Mouse (Mus musculus) E14TG2a.4 (cell line): ENCODE results near the gene Srcin1.
A peak's percentile ranks its signal among the peaks of the same experiment; 100 is the strongest.

Experiments used
- H3K27me3 ChIP-seq: 2 replicates; pipeline ENCODE4 v1.6.1; 2014; ENCODE audit warnings: low read length, control low read depth; ENCODE audit not compliant: insufficient read depth
- H3K36me3 ChIP-seq: 2 replicates; pipeline ENCODE4 v1.6.1; 2014; ENCODE audit warnings: low read length, control low read depth; ENCODE audit not compliant: insufficient read depth
- H3K4me1 ChIP-seq: replicated peaks from 2 replicates; pipeline ENCODE4 v1.6.1; 2014; ENCODE audit warnings: low read depth, low read length, control low read depth
- H3K4me3 ChIP-seq: replicated peaks from 2 replicates; pipeline ENCODE4 v1.5.1; 2014; ENCODE audit warnings: mild to moderate bottlenecking, low read length
- H3K9me3 ChIP-seq: 2 replicates; pipeline ENCODE4 v1.6.1; 2014; ENCODE audit warnings: low read length, control low read depth
- CTCF ChIP-seq: conservative IDR thresholded peaks from 2 replicates; pipeline ENCODE4 v1.5.1; 2014; ENCODE audit warnings: low read length
- NANOG ChIP-seq: IDR thresholded peaks from 2 replicates; pipeline ENCODE4 v1.6.1; 2014; ENCODE audit warnings: borderline replicate concordance, low read length, mixed read lengths
- POU5F1 ChIP-seq: IDR thresholded peaks from 2 replicates; pipeline ENCODE4 v1.6.1; 2014; ENCODE audit warnings: low read length, borderline replicate concordance

Srcin1 gene

GRCm38 (mm10) chr11:97530961-97531360 is 45.0 kb downstream of the Srcin1 start:
- H3K4me3 ChIP-seq = no peak overlapping the region
- no peaks in the 10 kb centered on the region for H3K9me3 ChIP-seq
- TF ChIP-seq POU5F1 (no peak), NANOG (no peak), CTCF (no peak)
- H3K4me1 ChIP-seq = peaks cover 64% of the 10 kb centered on the region
- peaks cover 31% of the 10 kb centered on the region for H3K36me3 ChIP-seq
- H3K27me3 ChIP-seq = peaks cover 49% of the 10 kb centered on the region

GRCm38 (mm10) chr11:97530069-97530468 is 45.9 kb downstream of the Srcin1 start:
- no peak for TF ChIP-seq POU5F1
- TF ChIP-seq CTCF = no peak
- TF ChIP-seq NANOG = no peak
- H3K4me1 ChIP-seq = peaks cover 57% of the 10 kb centered on the region
- peaks cover 39% of the 10 kb centered on the region for H3K36me3 ChIP-seq

DNA sequence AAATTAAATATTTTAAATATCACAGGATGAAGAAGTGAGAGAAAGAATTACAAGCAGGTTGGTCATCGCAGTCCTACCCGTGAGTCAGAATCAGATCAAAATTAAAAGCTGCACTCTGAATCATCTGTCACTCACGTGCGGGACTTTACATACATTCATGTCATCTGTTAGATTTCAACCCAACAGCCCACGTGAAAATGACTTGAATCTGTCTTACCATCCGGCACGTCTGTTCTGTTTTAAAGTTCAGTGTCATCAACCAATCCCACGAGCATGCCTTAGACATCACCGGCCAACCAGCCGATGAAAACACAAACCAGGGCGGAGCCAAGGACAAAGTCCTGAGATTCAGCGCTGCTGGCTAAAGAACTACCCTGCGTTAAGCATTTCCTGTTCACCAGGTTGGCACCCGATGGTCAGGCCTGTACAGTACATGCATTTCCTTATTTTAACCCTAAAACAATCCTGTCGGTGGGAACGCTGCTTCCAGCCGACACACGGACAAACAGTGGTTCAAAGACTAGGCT is 47.6 kb downstream of the Srcin1 start:
- H3K4me1 ChIP-seq = peaks cover 60% of the 10 kb centered on the region
- H3K27me3 ChIP-seq = peaks cover 23% of the 10 kb centered on the region
- H3K9me3 ChIP-seq = no peaks in the 10 kb centered on the region
- H3K4me3 ChIP-seq = no peak overlapping the region
- TF ChIP-seq POU5F1 (no peak), NANOG (no peak), CTCF (no peak)
- peaks cover 49% of the 10 kb centered on the region for H3K36me3 ChIP-seq

More at GRCm38 (mm10) chr11:97530069-97530468, 45.9 kb downstream of the Srcin1 start:
- no peaks in the 10 kb centered on the region for H3K9me3 ChIP-seq
- no peak overlapping the region for H3K4me3 ChIP-seq
- H3K27me3 ChIP-seq = peaks cover 41% of the 10 kb centered on the region

DNA sequence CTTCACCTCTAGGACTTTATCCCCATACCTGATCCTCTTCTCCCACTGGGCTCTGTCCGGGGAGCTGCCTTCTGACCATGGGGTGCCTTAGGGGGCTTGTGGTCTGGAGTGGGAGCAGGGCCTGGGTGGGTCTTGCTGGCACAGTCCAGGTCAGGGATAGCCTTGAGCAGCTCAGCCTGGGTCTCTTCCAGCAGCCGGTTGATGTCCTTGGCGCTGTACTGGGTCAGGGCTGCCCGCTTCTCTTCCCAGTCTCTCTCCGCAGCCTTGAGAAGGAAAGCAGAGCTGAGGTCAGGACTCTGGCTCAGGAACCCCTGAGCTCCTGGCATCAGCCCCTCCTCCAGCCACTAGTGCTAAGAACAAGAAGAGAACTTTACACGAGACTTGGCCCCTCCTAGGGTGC is 50.7 kb downstream of the Srcin1 start:
- Histone ChIP-seq H3K27me3 (peaks cover 23% of the 10 kb centered on the region), H3K36me3 (peaks cover 41% of the 10 kb centered on the region)
- TF ChIP-seq CTCF (no peak), NANOG (no peak), POU5F1 (no peak)

GRCm38 (mm10) chr11:97524306-97524705 is 51.7 kb downstream of the Srcin1 start:
- H3K27me3 ChIP-seq = peaks cover 23% of the 10 kb centered on the region
- peaks cover 40% of the 10 kb centered on the region for H3K36me3 ChIP-seq
- TF ChIP-seq CTCF (no peak), NANOG (no peak), POU5F1 (no peak)
- H3K4me3 ChIP-seq = no peak overlapping the region
- H3K9me3 ChIP-seq = no peaks in the 10 kb centered on the region
- peaks cover 66% of the 10 kb centered on the region for H3K4me1 ChIP-seq

More for the DNA sequence above, 50.7 kb downstream of the Srcin1 start:
- peaks cover 64% of the 10 kb centered on the region for H3K4me1 ChIP-seq
- no peak overlapping the region for H3K4me3 ChIP-seq
- H3K9me3 ChIP-seq = no peaks in the 10 kb centered on the region

DNA sequence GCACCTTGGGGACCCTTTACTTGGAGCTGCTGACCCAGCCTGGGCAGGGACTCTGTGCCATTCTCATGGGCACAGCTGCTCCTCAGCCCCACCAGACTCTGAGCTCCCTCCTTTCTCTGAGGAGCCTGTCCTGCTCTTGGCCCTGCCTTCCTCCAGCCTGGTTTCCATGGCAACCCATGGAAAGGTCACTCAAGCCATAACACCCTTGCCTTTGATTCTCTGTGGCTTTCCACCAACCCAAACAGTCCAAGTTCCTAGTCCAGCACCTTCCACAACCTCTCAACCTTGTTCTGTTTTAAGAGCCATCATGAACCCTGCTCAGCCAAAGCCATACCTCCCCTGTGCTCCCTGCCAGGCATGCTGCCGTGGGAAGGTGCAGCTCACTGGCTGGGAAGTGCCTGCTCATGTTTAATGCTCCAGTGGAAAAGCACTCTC is 52.1 kb downstream of the Srcin1 start:
- Histone ChIP-seq H3K9me3 (no peaks in the 10 kb centered on the region), H3K4me1 (peaks cover 65% of the 10 kb centered on the region), H3K27me3 (peaks cover 23% of the 10 kb centered on the region), H3K4me3 (peak overlapping the region; percentile 48; the same call in 1 of the 2 replicates), H3K36me3 (peaks cover 41% of the 10 kb centered on the region)
- TF ChIP-seq CTCF (no peak), NANOG (no peak), POU5F1 (no peak)

GRCm38 (mm10) chr11:97523107-97523506 is 52.9 kb downstream of the Srcin1 start:
- TF ChIP-seq CTCF = no peak
- TF ChIP-seq NANOG = no peak
- TF ChIP-seq POU5F1 = no peak
- Histone ChIP-seq H3K36me3 (peaks cover 48% of the 10 kb centered on the region), H3K27me3 (peaks cover 23% of the 10 kb centered on the region), H3K9me3 (no peaks in the 10 kb centered on the region), H3K4me1 (peaks cover 57% of the 10 kb centered on the region), H3K4me3 (peak overlapping the region; percentile 48)

DNA sequence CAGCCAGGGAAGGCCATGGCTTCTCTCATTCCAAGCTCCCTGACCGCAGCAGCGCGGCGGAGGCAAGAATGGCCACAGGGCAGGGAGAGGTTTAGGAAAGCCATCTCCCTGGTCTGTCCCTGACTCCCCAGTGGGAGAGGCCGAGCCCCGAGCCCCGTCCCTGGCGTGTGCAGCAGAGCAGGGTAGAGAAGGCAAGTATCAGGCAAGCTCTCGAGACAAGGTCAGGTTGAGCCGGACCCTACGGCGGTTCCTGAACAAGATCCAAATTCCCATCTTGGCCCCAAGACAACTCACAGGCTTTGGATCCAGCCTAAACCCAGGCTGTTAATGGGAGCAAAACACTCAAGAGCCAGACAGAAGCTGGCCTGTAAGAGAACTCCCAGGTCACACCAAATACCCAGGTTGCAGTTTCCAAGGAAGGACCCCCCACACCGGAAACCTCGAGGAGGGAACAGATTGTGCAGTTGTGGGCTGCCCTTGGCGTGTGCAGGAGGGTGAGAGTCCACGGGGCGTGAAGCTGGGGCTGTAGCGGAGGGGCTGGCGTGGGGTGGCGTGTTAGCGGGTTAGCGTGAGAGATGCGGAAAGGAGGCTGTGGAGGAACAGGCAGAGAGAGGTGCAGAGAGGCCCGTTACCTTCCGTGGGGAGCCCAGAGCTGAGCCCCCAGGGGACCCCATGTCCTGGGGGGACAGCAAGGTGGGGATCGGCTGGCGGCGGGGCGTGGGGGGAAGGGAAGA is 54.1 kb downstream of the Srcin1 start:
- H3K36me3 ChIP-seq = peaks cover 55% of the 10 kb centered on the region
- TF ChIP-seq POU5F1 (no peak), CTCF (no peak), NANOG (no peak)
- peak overlapping the region; percentile 72 for H3K4me3 ChIP-seq
- no peaks in the 10 kb centered on the region for H3K9me3 ChIP-seq
- H3K4me1 ChIP-seq = peaks cover 50% of the 10 kb centered on the region
- peaks cover 23% of the 10 kb centered on the region for H3K27me3 ChIP-seq
